Mouse (Mus musculus) embryonic facial prominence, embryonic 14.5 days (tissue): ENCODE measurements around the gene Agpat1. TPM values are rescaled to one million over a fixed set of nuclear protein-coding genes. Genes with fewer than 3 reads are reported as not detected.

Experiments used
- ATAC-seq: fragments of 200-750 bp; cut with Nextera tagmentation; 2 replicates; pipeline ENCODE4 v1.8.0; 2017; ENCODE audit warnings: low read depth, moderate number of reproducible peaks, moderate TSS enrichment
- DNase-seq: peaks from one replicate; pipeline ENCODE4 v3.0.0-alpha.2; 2015; ENCODE audit warnings: low spot score
- H3K27ac ChIP-seq: fragments of 300-500 bp; sonication (generic); replicated peaks from 2 replicates; pipeline ENCODE4 v1.5.1; 2014; ENCODE audit warnings: low read depth, mild to moderate bottlenecking, low read length, moderate library complexity
- H3K27me3 ChIP-seq: fragments of 300-500 bp; sonication (generic); replicated peaks from 2 replicates; pipeline ENCODE4 v1.6.1; 2014; ENCODE audit warnings: low read length; ENCODE audit not compliant: control insufficient read depth, insufficient read depth
- H3K36me3 ChIP-seq: fragments of 300-500 bp; sonication (generic); 2 replicates; pipeline ENCODE4 v1.6.1; 2014; ENCODE audit warnings: low read length, mixed read lengths; ENCODE audit not compliant: control insufficient read depth, insufficient read depth
- H3K4me1 ChIP-seq: fragments of 300-500 bp; sonication (generic); 2 replicates; pipeline ENCODE4 v1.6.1; 2014; ENCODE audit warnings: antibody characterized with exemption, low read length; ENCODE audit not compliant: control insufficient read depth, insufficient read depth
- H3K4me2 ChIP-seq: fragments of 300-500 bp; sonication (generic); 2 replicates; pipeline ENCODE4 v1.6.1; 2014; ENCODE audit warnings: low read depth, mild to moderate bottlenecking, low read length, moderate library complexity, mixed read lengths
- H3K4me3 ChIP-seq: fragments of 300-500 bp; sonication (generic); 2 replicates; pipeline ENCODE4 v1.5.1; 2014; ENCODE audit warnings: low read depth, mild to moderate bottlenecking, low read length
- H3K9ac ChIP-seq: fragments of 300-500 bp; sonication (generic); 2 replicates; pipeline ENCODE4 v1.6.1; 2014; ENCODE audit warnings: low read depth, mild to moderate bottlenecking, low read length, moderate library complexity, mixed read lengths
- H3K9me3 ChIP-seq: fragments of 300-500 bp; sonication (generic); 2 replicates; pipeline ENCODE4 v1.6.1; 2016; ENCODE audit warnings: low read length; ENCODE audit not compliant: control insufficient read depth
- WGBS: fragments of 180-500 bp; shearing (Covaris S2); extraction: QIAGEN DNeasy Blood & Tissue Kit; methylation state at CpG from one replicate; pipeline ENCODE4 v1.1.7; 2014; 5-methylcytosine and 5-hydroxymethylcytosine counted together
- polyA plus RNA-seq: library from polyadenylated mRNA; unstranded; fragments of >200 nt; fragmentation: Nextera tagmentation; extraction: Ambion mirVana; gene quantifications from 2 replicates; pipeline ENCODE4 v1.2.1, GENCODE M21; 2014

Gene Agpat1
- polyA plus RNA-seq, 1 experiment from 2014 or later: 54.8 TPM

- WGBS: 22% methylated on average over 5 of the region's 5 CpGs
- H3K4me3 ChIP-seq: peak overlapping the region; percentile 60
- H3K36me3 ChIP-seq: 0 out of 2 replicates have a peak, but pooled peaks cover 16% of the 10 kb centered on the region
- peaks cover 40% of the 10 kb centered on the region for H3K4me1 ChIP-seq
- ATAC-seq (no peak), DNase-seq (no peak)
- peak overlapping the region; percentile 94 for H3K27ac ChIP-seq
- H3K9ac ChIP-seq: peak overlapping the region; percentile 80
- no peaks in the 10 kb centered on the region for H3K9me3 ChIP-seq
- peaks cover 33% of the 10 kb centered on the region for H3K27me3 ChIP-seq
- peak overlapping the region; percentile 80 for H3K4me2 ChIP-seq
These were observed 24.5 kb downstream of the Agpat1 start for GRCm38 (mm10) chr17:34628644-34628967.

GRCm38 (mm10) chr17:34629221-34629751 is 25.2 kb downstream of the Agpat1 start, which contains the start of gene Prrt1:
Gene Prrt1, plus strand, starts transcription at chr17:34629533.
- H3K4me2 ChIP-seq: peak within 1 kb of the TSS; percentile 80
- H3K4me1 ChIP-seq: peaks cover 40% of the 10 kb centered on the region
- ATAC-seq: no peak
- peak within 1 kb of the TSS; percentile 80 for H3K9ac ChIP-seq
- WGBS: 3% methylated on average over 15 of the region's 16 CpGs
- peak within 1 kb of the TSS; percentile 94 for H3K27ac ChIP-seq
- H3K4me3 ChIP-seq: peak within 1 kb of the TSS; percentile 60
- 0 out of 2 replicates have a peak, but pooled peaks cover 10% of the 10 kb centered on the region for H3K36me3 ChIP-seq
- H3K27me3 ChIP-seq: peaks cover 33% of the 10 kb centered on the region
- no peaks in the 10 kb centered on the region for H3K9me3 ChIP-seq
- peak; percentile 86 for DNase-seq

GRCm38 (mm10) chr17:34629796-34630603 is 25.9 kb downstream of the Agpat1 start:
- Histone ChIP-seq H3K36me3 (0 out of 2 replicates have a peak, but pooled peaks cover 7% of the 10 kb centered on the region), H3K9me3 (no peaks in the 10 kb centered on the region), H3K27me3 (peaks cover 33% of the 10 kb centered on the region), H3K9ac (peak overlapping the region; percentile 34), H3K4me2 (peak overlapping the region; percentile 80), H3K4me1 (peaks cover 40% of the 10 kb centered on the region), H3K27ac (no peak overlapping the region), H3K4me3 (peak overlapping the region; percentile 60)
- WGBS: 20% methylated on average over 12 of the region's 12 CpGs
- DNase-seq: no peak
- ATAC-seq: no peak

- 2% methylated on average over 37 of the region's 48 CpGs for WGBS
- peak overlapping the region; percentile 60 for H3K4me3 ChIP-seq
- H3K27ac ChIP-seq: no peak overlapping the region
- DNase-seq (no peak), ATAC-seq (no peak)
- H3K9ac ChIP-seq: peak overlapping the region; percentile 25
- H3K36me3 ChIP-seq: no peaks in the 10 kb centered on the region
- H3K9me3 ChIP-seq: no peaks in the 10 kb centered on the region
- H3K4me2 ChIP-seq: peak overlapping the region; percentile 80
- peaks cover 33% of the 10 kb centered on the region for H3K27me3 ChIP-seq
- peaks cover 40% of the 10 kb centered on the region for H3K4me1 ChIP-seq
These were observed 26.8 kb downstream of the Agpat1 start for GRCm38 (mm10) chr17:34630761-34631301.

GRCm38 (mm10) chr17:34631647-34632046 is 27.6 kb downstream of the Agpat1 start:
- DNase-seq (no peak), ATAC-seq (no peak)
- Histone ChIP-seq H3K4me3 (peak overlapping the region; percentile 38), H3K27ac (no peak overlapping the region), H3K4me1 (peaks cover 34% of the 10 kb centered on the region), H3K27me3 (peaks cover 33% of the 10 kb centered on the region), H3K4me2 (peak overlapping the region; percentile 73), H3K9ac (peak overlapping the region; percentile 54), H3K36me3 (no peaks in the 10 kb centered on the region), H3K9me3 (no peaks in the 10 kb centered on the region)
- WGBS: 9% methylated on average over 12 of the region's 12 CpGs

GRCm38 (mm10) chr17:34632261-34632691 is 28.2 kb downstream of the Agpat1 start:
- peak overlapping the region; percentile 73 for H3K4me2 ChIP-seq
- H3K9me3 ChIP-seq: no peaks in the 10 kb centered on the region
- H3K4me1 ChIP-seq: peaks cover 34% of the 10 kb centered on the region
- peaks cover 33% of the 10 kb centered on the region for H3K27me3 ChIP-seq
- peak overlapping the region; percentile 38 for H3K4me3 ChIP-seq
- H3K27ac ChIP-seq: no peak overlapping the region
- H3K9ac ChIP-seq: peak overlapping the region; percentile 54
- no peaks in the 10 kb centered on the region for H3K36me3 ChIP-seq
- 2% methylated on average over 23 of the region's 26 CpGs for WGBS
- ATAC-seq (peak; percentile 56), DNase-seq (peak; percentile 83)

GRCm38 (mm10) chr17:34635671-34636070 is 31.6 kb downstream of the Agpat1 start:
- DNase-seq (no peak), ATAC-seq (no peak)
- Histone ChIP-seq H3K4me1 (peaks cover 17% of the 10 kb centered on the region), H3K9me3 (no peaks in the 10 kb centered on the region), H3K27me3 (peaks cover 21% of the 10 kb centered on the region), H3K4me3 (no peak overlapping the region), H3K9ac (no peak overlapping the region), H3K36me3 (no peaks in the 10 kb centered on the region), H3K27ac (no peak overlapping the region), H3K4me2 (no peak overlapping the region)
- WGBS: 62% methylated on average over 2 of the region's 2 CpGs

- 0 out of 2 replicates have a peak, but pooled peaks cover 5% of the 10 kb centered on the region for H3K27me3 ChIP-seq
These were observed 33.4 kb downstream of the Agpat1 start for GRCm38 (mm10) chr17:34637459-34637858.

More at GRCm38 (mm10) chr17:34637459-34637858, 33.4 kb downstream of the Agpat1 start:
- Histone ChIP-seq H3K4me1 (peaks cover 12% of the 10 kb centered on the region; the same call in 1 of the 2 replicates), H3K4me3 (no peak overlapping the region), H3K9me3 (no peaks in the 10 kb centered on the region), H3K9ac (no peak overlapping the region; the same call in 1 of the 2 replicates), H3K4me2 (no peak overlapping the region), H3K36me3 (no peaks in the 10 kb centered on the region), H3K27ac (no peak overlapping the region)
- DNase-seq (no peak), ATAC-seq (no peak)
- 61% methylated on average over 3 of the region's 3 CpGs for WGBS
